Mouse (Mus musculus): ENCODE results near the gene Fggy. TPM values are rescaled to one million over a fixed set of nuclear protein-coding genes. Genes with fewer than 3 reads are reported as not detected.

Gene Fggy
- total RNA-seq, 2 experiments from 2014 or later = 8.8 to 11.0 TPM

DNA sequence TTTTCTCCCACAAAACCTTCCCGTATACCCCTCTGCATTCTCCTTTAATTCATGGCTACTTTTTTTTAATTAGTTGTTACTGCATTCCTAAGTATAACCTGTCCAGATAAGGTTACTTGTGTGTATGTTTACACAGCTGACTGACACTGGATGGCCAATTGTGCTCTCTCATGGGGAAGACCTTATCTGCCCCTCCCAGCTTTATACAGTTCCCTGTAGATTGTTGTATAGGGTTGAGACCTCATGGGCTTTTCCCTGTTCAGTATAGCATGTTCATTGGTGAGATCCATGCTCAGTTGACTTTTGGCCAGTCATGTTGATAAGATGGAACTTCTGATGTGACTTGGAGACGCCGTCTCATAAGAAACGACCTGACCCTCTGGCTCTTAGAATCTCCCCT lies 363.1 kb downstream of the Fggy start:
- Histone ChIP-seq H3K27ac (no peak overlapping the region), H3K4me3 (no peak overlapping the region)
- DNase-seq = no peak
- intact Hi-C loops (cut with DNase I) = no loop called here
- TF ChIP-seq CTCF (IDR thresholded peaks at IDR 0.05) = no peak

DNA sequence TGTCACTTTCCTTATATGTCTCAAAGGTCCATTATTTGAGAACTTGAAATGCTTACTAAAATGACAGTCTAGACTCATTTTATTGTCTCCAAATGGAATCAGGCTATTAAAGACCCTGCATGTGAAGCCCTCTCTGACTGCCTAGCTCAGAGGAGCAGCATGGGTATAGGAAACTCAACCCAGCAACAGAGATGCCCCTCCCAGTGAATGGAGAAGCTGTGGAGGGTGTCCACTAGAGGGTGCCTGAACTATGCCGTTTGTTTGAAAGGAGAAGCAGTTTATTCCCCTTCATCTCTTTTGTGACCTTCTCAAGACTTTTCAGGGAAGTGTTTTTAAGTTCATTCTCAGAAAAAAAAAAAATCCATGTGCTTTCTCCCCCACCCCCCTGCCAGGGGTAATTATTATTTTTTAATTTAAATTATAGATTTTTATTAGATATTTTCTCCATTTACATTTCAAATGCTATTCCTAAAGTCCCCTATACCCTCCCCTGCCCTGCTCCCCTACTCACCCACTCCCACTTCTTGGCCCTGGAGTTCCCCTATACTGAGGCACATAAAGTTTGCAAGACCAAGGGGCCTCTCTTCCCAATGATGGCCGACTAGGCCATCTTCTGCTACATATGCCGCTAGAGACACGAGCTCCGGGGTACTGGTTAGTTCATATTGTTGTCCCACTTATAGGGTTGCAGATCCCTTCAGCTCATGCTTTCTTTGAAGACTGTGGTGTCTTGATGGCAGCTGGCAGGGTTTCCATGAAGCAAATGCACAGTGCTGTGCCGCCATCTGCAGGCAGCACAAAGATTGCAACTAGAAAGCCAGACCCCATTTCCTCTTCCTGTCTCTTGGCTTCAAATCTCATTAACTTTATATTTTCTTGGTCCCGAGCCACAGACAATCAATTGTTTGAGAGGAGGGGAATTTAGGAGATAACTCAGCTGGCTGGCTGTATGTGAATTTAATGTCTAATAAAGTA lies 367.2 kb downstream of the Fggy start:
- Histone ChIP-seq H3K27ac (no peak overlapping the region), H3K4me3 (no peak overlapping the region)
- DNase-seq = peak; percentile 77
- peak; percentile 82 for TF ChIP-seq CTCF (IDR thresholded peaks at IDR 0.05)
- intact Hi-C loops (cut with DNase I) = loop anchor here (1.0 kb wide), 1 partner anchor 916 kb away; no protein-coding TSS in a partner anchor

DNA sequence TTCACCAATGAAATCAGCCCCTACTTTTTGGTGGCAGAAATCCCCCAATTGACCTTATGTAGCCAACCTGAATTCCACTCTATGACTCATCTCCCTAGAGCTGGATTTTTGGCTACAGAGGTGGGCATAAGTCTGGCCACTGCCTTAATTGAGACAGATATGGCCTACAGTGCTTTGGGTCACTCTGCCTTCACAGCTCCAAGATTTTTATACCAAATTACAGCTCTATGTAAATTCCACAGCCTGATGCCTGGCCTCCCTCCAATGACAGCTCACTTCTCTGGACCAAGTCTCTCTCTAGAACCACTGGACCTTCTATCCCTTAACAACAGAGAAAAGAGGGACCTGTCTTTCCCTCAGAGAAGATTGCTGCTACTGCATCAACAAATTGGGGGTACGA lies 371.5 kb downstream of the Fggy start:
- intact Hi-C loops (cut with DNase I) = no loop called here
- no peak for TF ChIP-seq CTCF (IDR thresholded peaks at IDR 0.05)
- Histone ChIP-seq H3K4me3 (no peak overlapping the region), H3K27ac (no peak overlapping the region)
- DNase-seq = no peak

DNA sequence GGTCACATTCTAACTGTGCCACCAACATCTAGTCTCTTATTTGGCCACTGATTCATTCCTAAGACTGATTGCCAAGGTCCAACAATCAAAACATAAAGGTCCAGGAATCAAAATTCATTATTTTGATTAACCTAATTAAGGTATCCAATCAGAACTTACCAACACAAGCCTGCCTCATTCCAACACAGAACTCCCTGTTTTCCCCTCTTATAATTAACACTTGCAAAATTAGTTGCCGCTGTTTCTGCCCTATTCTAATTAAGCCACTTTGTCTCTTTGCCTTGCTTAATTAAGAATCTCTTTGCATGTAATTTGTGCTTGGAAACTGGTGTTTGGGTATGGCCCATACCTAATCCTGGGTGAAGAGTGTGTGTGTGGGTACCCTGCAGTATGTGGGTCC lies 372.6 kb downstream of the Fggy start:
- DNase-seq = no peak
- no peak overlapping the region for H3K27ac ChIP-seq
- intact Hi-C loops (cut with DNase I) = no loop called here
- TF ChIP-seq CTCF (IDR thresholded peaks at IDR 0.05) = no peak
- H3K4me3 ChIP-seq = no peak overlapping the region

DNA sequence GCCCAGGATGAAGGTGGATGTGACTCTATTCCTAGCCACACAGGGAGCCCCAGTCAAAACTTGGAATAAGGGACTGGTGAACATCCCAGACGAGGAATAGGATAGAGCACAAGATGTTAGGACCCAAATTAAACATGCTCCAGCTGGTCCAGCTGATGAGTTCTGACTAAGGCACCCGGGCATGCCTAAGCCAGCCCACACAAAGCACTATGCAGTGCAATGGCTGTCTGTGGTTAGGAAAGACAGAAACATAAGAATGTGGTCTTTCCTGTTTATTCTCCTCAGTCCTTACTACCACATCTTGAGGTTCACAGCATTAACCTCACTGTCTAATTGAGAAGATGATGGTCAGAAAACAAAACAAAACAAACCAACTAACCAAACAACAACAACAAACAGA lies 374.0 kb downstream of the Fggy start:
- TF ChIP-seq CTCF (IDR thresholded peaks at IDR 0.05) = no peak
- DNase-seq = no peak
- Histone ChIP-seq H3K4me3 (no peak overlapping the region), H3K27ac (no peak overlapping the region)
- intact Hi-C loops (cut with DNase I) = no loop called here

DNA sequence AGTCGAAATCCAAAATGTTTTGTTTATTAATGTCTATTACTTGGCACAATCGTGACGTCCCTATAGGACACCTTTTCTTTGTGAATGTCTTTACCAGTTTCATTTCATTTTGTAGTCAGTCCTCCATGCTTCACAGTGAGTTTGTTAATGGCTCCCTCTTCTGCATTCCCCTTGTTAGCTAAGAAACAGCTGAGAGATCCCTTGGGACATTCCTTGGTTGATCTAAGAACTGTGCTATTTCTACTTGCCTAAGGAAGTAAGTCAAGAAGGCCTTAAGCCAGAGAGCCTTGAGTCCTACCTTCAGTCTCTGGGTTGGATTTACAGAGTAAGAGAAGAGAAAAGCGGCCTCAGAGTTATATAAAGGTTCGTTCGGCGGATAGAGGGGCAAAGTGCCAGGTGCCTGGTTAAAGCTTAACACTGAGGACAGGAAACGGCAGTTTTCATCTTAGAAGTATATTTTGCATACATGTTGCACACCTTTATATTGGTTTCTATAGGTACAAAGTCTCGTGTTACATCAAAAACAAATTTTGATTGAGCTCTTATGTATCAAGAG lies 376.6 kb downstream of the Fggy start:
- H3K27ac ChIP-seq = no peak overlapping the region

DNA sequence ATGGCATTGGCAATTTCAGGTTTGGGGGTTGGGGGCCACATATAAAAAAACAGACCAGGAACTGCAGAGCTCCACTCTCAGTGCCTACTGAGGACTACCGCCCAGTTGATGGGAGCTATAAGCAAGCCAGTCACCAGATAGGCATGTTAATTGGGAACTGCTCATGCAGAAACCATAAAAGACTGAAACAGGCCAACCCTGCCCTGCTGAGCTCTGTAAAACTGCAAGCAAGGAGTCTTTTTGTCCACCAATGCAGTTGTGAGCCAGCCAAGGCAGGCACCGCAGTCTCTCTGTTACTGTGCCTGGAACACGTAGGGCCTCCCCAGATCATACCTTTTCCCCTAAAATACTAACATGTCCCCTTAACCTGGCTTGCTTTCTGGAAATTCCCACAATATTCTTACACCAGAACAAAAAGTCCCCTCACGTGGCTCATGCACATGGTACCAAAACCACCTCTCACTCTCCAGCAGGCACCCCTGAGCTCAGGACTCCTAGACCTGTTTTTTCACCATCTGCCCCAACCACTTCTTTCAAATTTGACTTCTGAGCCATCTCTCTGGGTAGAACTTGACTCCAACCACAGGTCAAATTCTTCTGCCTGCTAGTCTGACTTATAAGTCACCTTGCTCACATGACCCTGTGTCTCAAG lies 377.2 kb downstream of the Fggy start:
- intact Hi-C loops (cut with DNase I) = no loop called here
- no peak overlapping the region for H3K27ac ChIP-seq

More for the DNA sequence above, 376.6 kb downstream of the Fggy start:
- H3K4me3 ChIP-seq = no peak overlapping the region
- no peak for DNase-seq
- intact Hi-C loops (cut with DNase I) = no loop called here
- no peak for TF ChIP-seq CTCF (IDR thresholded peaks at IDR 0.05)

DNA sequence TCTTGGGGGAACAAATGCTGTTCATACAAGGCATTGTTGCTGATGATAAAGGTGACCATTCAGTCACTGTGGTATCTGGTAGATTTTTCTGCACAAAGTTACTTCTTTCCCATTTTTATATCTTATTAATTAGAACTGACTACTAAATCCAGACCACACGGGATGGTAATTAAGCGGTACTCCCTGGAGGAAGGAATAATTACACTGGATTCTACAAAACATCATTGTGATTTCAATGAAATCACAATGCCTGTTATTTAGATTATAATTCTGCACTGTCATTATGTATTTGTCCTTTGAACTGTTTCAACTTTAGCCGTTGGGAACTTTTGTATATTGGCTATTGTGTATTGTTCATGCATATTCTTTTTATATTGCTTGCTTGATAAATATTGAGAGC lies 381.4 kb downstream of the Fggy start:
- intact Hi-C loops (cut with DNase I) = no loop called here
- Histone ChIP-seq H3K27ac (no peak overlapping the region), H3K4me3 (no peak overlapping the region)
- TF ChIP-seq CTCF (IDR thresholded peaks at IDR 0.05) = no peak
- DNase-seq = no peak

More for the DNA sequence above, 377.2 kb downstream of the Fggy start:
- no peak for TF ChIP-seq CTCF (IDR thresholded peaks at IDR 0.05)
- H3K4me3 ChIP-seq = no peak overlapping the region
- no peak for DNase-seq

DNA sequence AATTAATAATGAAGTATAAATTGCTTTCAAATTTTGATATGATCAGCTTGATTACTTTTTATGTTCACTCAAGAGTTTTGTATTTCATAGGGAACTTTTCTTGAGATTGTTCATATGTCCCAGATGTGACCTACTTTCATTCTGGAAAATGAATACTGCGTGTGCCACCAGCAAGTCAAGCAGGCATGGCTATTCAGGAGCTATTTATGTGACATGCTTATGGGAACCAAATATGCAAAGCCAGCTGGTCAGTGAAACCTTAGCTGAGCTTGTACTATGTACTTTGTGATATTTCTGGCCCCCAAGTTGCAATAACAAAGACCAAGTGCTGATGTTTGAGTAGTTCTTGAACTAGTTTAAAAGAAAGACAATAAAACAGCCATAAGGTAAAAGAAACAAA lies 390.6 kb downstream of the Fggy start:
- intact Hi-C loops (cut with DNase I) = no loop called here
- no peak for DNase-seq
- H3K4me3 ChIP-seq = no peak overlapping the region
- peak overlapping the region; percentile 80 for H3K27ac ChIP-seq
- no peak for TF ChIP-seq CTCF (IDR thresholded peaks at IDR 0.05)

DNA sequence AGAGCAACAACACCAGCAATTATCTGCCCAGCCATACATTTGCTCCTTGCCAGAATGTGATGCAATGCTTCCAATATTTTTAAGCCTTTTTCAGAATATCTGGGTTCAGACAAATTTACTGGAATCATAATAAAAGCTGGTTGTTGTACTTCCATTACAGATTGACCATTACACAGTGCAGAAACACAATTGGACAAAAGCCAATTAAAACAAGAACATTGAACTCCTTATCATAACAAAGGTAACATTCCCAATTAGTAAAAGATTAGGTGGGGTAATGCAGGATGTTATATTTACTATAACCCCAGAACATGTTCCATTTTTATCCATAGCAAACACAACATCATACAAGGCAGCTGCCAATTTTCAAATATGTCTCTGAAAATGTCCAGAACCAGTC lies 396.0 kb downstream of the Fggy start:
- DNase-seq = no peak
- Histone ChIP-seq H3K27ac (no peak overlapping the region), H3K4me3 (no peak overlapping the region)
- no peak for TF ChIP-seq CTCF (IDR thresholded peaks at IDR 0.05)
- intact Hi-C loops (cut with DNase I) = no loop called here

DNA sequence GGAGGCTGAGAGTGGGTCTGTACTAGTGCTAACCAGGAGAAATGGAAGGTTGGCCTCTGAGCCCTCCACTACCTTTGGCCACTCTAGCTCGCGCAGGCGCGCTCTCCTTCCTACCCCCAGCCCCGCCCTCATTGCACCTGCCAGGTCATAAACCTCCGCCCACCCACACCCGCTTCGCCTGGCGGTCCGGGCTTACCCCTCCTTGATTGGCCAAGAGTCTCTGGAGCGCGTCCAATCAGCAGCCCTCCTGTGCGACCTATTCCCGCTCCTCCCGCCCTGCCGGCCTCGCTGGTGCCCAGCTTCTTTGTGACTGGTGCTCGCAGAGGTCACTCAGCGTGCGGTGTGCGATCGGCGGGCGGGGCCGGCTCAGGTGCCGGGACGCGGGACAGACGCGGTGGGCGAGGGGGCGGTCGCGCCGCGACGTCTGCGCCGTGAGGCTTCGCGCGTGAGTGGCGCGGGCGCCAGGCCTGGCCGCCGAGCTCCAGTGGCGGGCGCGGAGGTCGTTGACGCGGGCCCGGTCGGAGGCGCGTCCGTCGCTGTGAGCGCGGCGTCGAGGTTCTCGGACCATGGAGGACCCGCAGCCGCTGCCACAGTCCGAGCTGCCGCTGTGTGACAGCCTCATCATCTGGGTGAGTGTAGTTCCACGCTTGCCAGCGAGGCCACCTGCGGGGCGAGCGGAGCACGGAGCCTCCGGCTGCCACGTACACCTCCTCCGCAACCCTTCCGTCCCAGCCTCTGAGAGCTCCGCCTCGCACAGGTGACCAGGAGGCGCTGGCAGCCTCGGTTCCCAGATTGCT lies 409.8 kb downstream of the Fggy start, which contains the start of gene Hook1:
TSS of gene Hook1 (plus strand) at position 313 of the 797 bp plus-strand sequence.
- Histone ChIP-seq H3K4me3 (peak within 1 kb of the TSS; percentile 79), H3K27ac (peak within 1 kb of the TSS; percentile 87)
- intact Hi-C loops (cut with DNase I) = no loop called here
- DNase-seq = peak; percentile 95
- no peak for TF ChIP-seq CTCF (IDR thresholded peaks at IDR 0.05)
